Mouse (Mus musculus): ENCODE data around the gene Cd2bp2.

Gene Cd2bp2

GRCm38 (mm10) chr7:127142666-127143065 lies 53.2 kb downstream of the Cd2bp2 start:
- DNase-seq (ENCODE audit: extremely low read depth, low read depth) = peak; percentile 36

GRCm38 (mm10) chr7:127142214-127142613 lies 53.6 kb downstream of the Cd2bp2 start:
- DNase-seq (ENCODE audit: extremely low read depth, low read depth) = peak; percentile 83
